In genomic region chr8:57435768-57436436, GRCm38 (mm10) we compare ENCODE assay signal across 10 mouse cellular contexts. TPM values are rescaled to one million over a fixed set of nuclear protein-coding genes. Genes with fewer than 3 reads are reported as not detected.
DNase-seq lines count a peak whose midpoint lies in the region; ATAC-seq lines count a peak whose summit lies in the region.
"Had no signal": no experiment of that assay in that cellular context is flagged by ENCODE, and none has a peak within 500 bp of the region (broad histone marks: within the 10 kb centered on the region; RNA-seq: fewer than 3 reads in every experiment).

No protein-coding gene starts in this region.

- H3K9ac ChIP-seq in hindbrain, embryonic 14.5 days: no peak overlapping the region
- no peak overlapping the region for H3K9ac ChIP-seq in hindbrain, embryonic 11.5 days (ENCODE audit: low read depth, low read length)
- no peak overlapping the region for H3K9ac ChIP-seq in neural tube, embryonic 15.5 days (replicated peaks)

- peak; percentile 60 for DNase-seq in hindbrain, embryonic 14.5 days (ENCODE audit: low spot score)
- DNase-seq in hindbrain, embryonic 11.5 days (ENCODE audit: low spot score): no peak
- DNase-seq in ES-CJ7 (ENCODE audit: low read depth, low spot score): peak; percentile 31
- peak; percentile 60 to 72 for DNase-seq in cerebellum, postnatal 25 days
- peak; percentile 42 to 61 for DNase-seq in layer of hippocampus, postnatal 10 days (ENCODE audit: low spot score in 2 of 2)
- no peak for DNase-seq in adrenal gland, postnatal 25 days

- H3K4me1 ChIP-seq in hindbrain, embryonic 14.5 days (replicated peaks; ENCODE audit: control insufficient read depth, insufficient read depth, low read length): no peaks in the 10 kb centered on the region
- no peaks in the 10 kb centered on the region for H3K4me1 ChIP-seq in hindbrain, embryonic 11.5 days (replicated peaks; ENCODE audit: control insufficient read depth, insufficient read depth, low read length)
- H3K4me1 ChIP-seq in neural tube, embryonic 15.5 days: peaks cover 10% of the 10 kb centered on the region

- 61% methylated on average over 18 of the region's 18 CpGs for WGBS in hindbrain, embryonic 14.5 days
- 60% methylated on average over 18 of the region's 18 CpGs for WGBS in hindbrain, embryonic 11.5 days
- 50% methylated on average over 18 of the region's 18 CpGs for WGBS in neural tube, embryonic 15.5 days

- no peaks in the 10 kb centered on the region for H3K36me3 ChIP-seq in hindbrain, embryonic 14.5 days (replicated peaks; ENCODE audit: control insufficient read depth, insufficient read depth)
- no peaks in the 10 kb centered on the region for H3K36me3 ChIP-seq in hindbrain, embryonic 11.5 days (ENCODE audit: control insufficient read depth, insufficient read depth, low read length)
- no peaks in the 10 kb centered on the region for H3K36me3 ChIP-seq in neural tube, embryonic 15.5 days

- no peaks in the 10 kb centered on the region for H3K27me3 ChIP-seq in hindbrain, embryonic 14.5 days (ENCODE audit: control insufficient read depth, insufficient read depth, low read length)
- no peaks in the 10 kb centered on the region for H3K27me3 ChIP-seq in hindbrain, embryonic 11.5 days (ENCODE audit: control insufficient read depth, insufficient read depth, low read length)
- H3K27me3 ChIP-seq in neural tube, embryonic 15.5 days (replicated peaks): no peaks in the 10 kb centered on the region

- ATAC-seq in hindbrain, embryonic 14.5 days (ENCODE audit: low FRiP score): peak; percentile 43; the same call in 1 of the 2 replicates
- no peak for ATAC-seq in hindbrain, embryonic 11.5 days (ENCODE audit: low FRiP score)
- 0 out of 2 replicates have a peak, but pooled peaks have one; percentile 65 for ATAC-seq in neural tube, embryonic 15.5 days (ENCODE audit: low FRiP score)
- no peak for ATAC-seq in erythroblast, adult 5-6 weeks (replicated peaks; ENCODE audit: low FRiP score, poor library complexity, severe bottlenecking)

- H3K4me2 ChIP-seq in hindbrain, embryonic 14.5 days (replicated peaks): no peak overlapping the region
- H3K4me2 ChIP-seq in hindbrain, embryonic 11.5 days (replicated peaks; ENCODE audit: low read depth, low read length): no peak overlapping the region
- peak overlapping the region; percentile 6; the same call in 1 of the 2 replicates for H3K4me2 ChIP-seq in neural tube, embryonic 15.5 days

- H3K4me3 ChIP-seq in hindbrain, embryonic 14.5 days (replicated peaks; ENCODE audit: low read length): no peak overlapping the region
- H3K4me3 ChIP-seq in hindbrain, embryonic 11.5 days (ENCODE audit: low read depth, low read length): no peak overlapping the region
- no peak overlapping the region for H3K4me3 ChIP-seq in neural tube, embryonic 15.5 days (replicated peaks)

- no peaks in the 10 kb centered on the region for H3K9me3 ChIP-seq in hindbrain, embryonic 14.5 days (ENCODE audit: control insufficient read depth, low read length)
- no peaks in the 10 kb centered on the region for H3K9me3 ChIP-seq in hindbrain, embryonic 11.5 days (ENCODE audit: control insufficient read depth, low read length)
- no peaks in the 10 kb centered on the region for H3K9me3 ChIP-seq in neural tube, embryonic 15.5 days (replicated peaks)

- H3K27ac ChIP-seq in hindbrain, embryonic 14.5 days: no peak overlapping the region
- no peak overlapping the region for H3K27ac ChIP-seq in hindbrain, embryonic 11.5 days (ENCODE audit: low read depth, low read length)
- H3K27ac ChIP-seq in neural tube, embryonic 15.5 days (replicated peaks): peak overlapping the region; percentile 61

RNA-seq across cellular contexts. Expression of gene Scrg1, which starts 19.8 kb away (rescaled TPM):
- polyA plus RNA-seq in hindbrain, embryonic 14.5 days (2014; fragmentation: Nextera tagmentation; extraction: Ambion mirVana): 8.9 and 10.2 TPM in 2 replicates
- 1.4 and 1.6 TPM in 2 replicates for polyA plus RNA-seq in hindbrain, embryonic 11.5 days (2014; fragmentation: Nextera tagmentation; extraction: Ambion mirVana)
- total RNA-seq in layer of hippocampus, postnatal 10 days (2021): 10 to 100 TPM; 69.0 to 69.3 TPM
- 12.5 and 13.0 TPM in 2 replicates for polyA plus RNA-seq in neural tube, embryonic 15.5 days (2015; fragmentation: Nextera tagmentation; extraction: Ambion mirVana)
- 2.5 TPM in 1 of 2 replicates, not detected in the other for total RNA-seq in erythroblast, adult 5-6 weeks (2015; ENCODE audit: low replicate concordance)
- 2.2 and 4.2 TPM in 2 replicates for total RNA-seq in erythroblast, adult 5-6 weeks (2017; ENCODE audit: low replicate concordance)
- total RNA-seq in adrenal gland, postnatal 25 days (2021): not detected in 2 replicates
- total RNA-seq: ES-E14 had no signal
- polyA plus RNA-seq: testis, adult 2 months had no signal

RNA-seq across cellular contexts. Expression of gene Sap30, which starts 51.8 kb away (rescaled TPM):
- polyA plus RNA-seq in hindbrain, embryonic 14.5 days (2014; fragmentation: Nextera tagmentation; extraction: Ambion mirVana): 29.9 and 35.4 TPM in 2 replicates
- polyA plus RNA-seq in hindbrain, embryonic 11.5 days (2014; fragmentation: Nextera tagmentation; extraction: Ambion mirVana): 109 and 115 TPM in 2 replicates
- total RNA-seq in layer of hippocampus, postnatal 10 days (2021): 10 to 100 TPM; 12.5 to 13.7 TPM
- 25.0 and 26.2 TPM in 2 replicates for polyA plus RNA-seq in neural tube, embryonic 15.5 days (2015; fragmentation: Nextera tagmentation; extraction: Ambion mirVana)
- 13.8 and 19.9 TPM in 2 replicates for total RNA-seq in erythroblast, adult 5-6 weeks (2015; ENCODE audit: low replicate concordance)
- total RNA-seq in erythroblast, adult 5-6 weeks (2017; ENCODE audit: low replicate concordance): 13.5 and 35.7 TPM in 2 replicates
- total RNA-seq in adrenal gland, postnatal 25 days (2021): 12.4 and 15.1 TPM in 2 replicates

Comparison
In these comparisons a context has a peak if more than half of its experiments do, and no peak if none do; other contexts are left out.
1. ATAC-seq: peak in hindbrain, embryonic 14.5 days (single experiment) and neural tube, embryonic 15.5 days (single experiment); none in hindbrain, embryonic 11.5 days (single experiment) and erythroblast, adult 5-6 weeks (single experiment).
2. DNase-seq: peak in hindbrain, embryonic 14.5 days (single experiment), ES-CJ7 (single experiment), cerebellum, postnatal 25 days (2 of 2) and layer of hippocampus, postnatal 10 days (2 of 2); none in hindbrain, embryonic 11.5 days (single experiment) and adrenal gland, postnatal 25 days (single experiment).
3. RNA of gene Scrg1, which starts 19.8 kb away (total RNA-seq): 69.0 to 69.3 TPM in layer of hippocampus, postnatal 10 days; 2.2 to 4.2 TPM in erythroblast, adult 5-6 weeks and not detected in adrenal gland, postnatal 25 days; every median in the first group is over 10 times any median in the second.